Mouse (Mus musculus) heart, postnatal 0 days (tissue): ENCODE data around the gene Taco1.

Experiments
- CTCF ChIP-seq: IDR thresholded peaks from 2 replicates; pipeline ENCODE4 v1.5.1; 2016; ENCODE audit warnings: antibody characterized with exemption, control low read depth, low read depth
- EP300 ChIP-seq: IDR thresholded peaks from 2 replicates; pipeline ENCODE4 v1.6.1; 2016; ENCODE audit warnings: antibody characterized with exemption, low read depth

DNA sequence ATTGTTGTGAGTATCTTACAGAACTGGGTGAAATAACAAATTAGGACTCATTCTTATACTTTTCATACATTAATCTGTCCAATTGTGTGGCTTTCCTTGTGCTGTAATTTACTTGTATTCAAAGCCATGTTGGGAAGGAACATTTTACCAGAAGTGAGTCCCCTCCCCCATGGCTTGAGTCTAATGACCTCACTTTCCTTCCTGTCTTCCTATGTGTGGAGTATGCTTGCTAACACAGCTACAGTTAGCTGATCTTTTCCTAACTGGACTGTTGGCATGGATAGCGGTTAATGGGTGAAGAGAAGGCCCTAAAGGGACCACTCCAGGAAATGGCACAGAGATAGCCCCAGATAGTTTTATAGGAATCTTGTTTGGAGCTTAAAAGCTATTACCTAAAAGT is 32.4 kb downstream of the Taco1 start:
- TF ChIP-seq CTCF (no peak), EP300 (0 out of 2 replicates have a peak, but pooled peaks have one; percentile 32)
